Mouse (Mus musculus) megakaryocyte, embryonic 14.5 days (primary cell): ENCODE measurements around the gene Ankrd6.

Experiments used
- FLI1 ChIP-seq: IDR thresholded peaks from 2 replicates; pipeline ENCODE4 v1.6.1; 2012; ENCODE audit warnings: low read length, inconsistent platforms, mixed read lengths
- GATA1 ChIP-seq: IDR thresholded peaks from 3 replicates; pipeline ENCODE4 v1.6.1; 2012; ENCODE audit warnings: mixed read lengths, low read length, inconsistent platforms, borderline replicate concordance

- TF ChIP-seq FLI1 (no peak), GATA1 (no peak)
These were observed 32.1 kb upstream of the Ankrd6 start, which contains the start of gene Rragd for GRCm38 (mm10) chr4:32982716-32983175.
